Mouse (Mus musculus) thymus, adult 2 months (tissue): ENCODE data around the gene Ebf1. TPM values are rescaled to one million over a fixed set of nuclear protein-coding genes. Genes with fewer than 3 reads are reported as not detected.

Experiments
- DNase-seq: peaks from one replicate; pipeline ENCODE4 v3.0.0; 2021
- H3K27ac ChIP-seq: fragments of 200-500 bp; 2 replicates; pipeline ENCODE4 v1.5.1; 2012; ENCODE audit warnings: low read length, control low read depth; ENCODE audit not compliant: control insufficient read depth, insufficient read depth
- H3K27me3 ChIP-seq: fragments of 200-500 bp; 2 replicates; pipeline ENCODE4 v1.6.1; 2012; ENCODE audit warnings: mild to moderate bottlenecking, low read length, moderate library complexity, mixed read lengths; ENCODE audit not compliant: control insufficient read depth, insufficient read depth
- H3K36me3 ChIP-seq: fragments of 200-500 bp; 2 replicates; pipeline ENCODE4 v1.6.1; 2012; ENCODE audit warnings: mild to moderate bottlenecking, low read length, moderate library complexity; ENCODE audit not compliant: control insufficient read depth, insufficient read depth
- H3K4me1 ChIP-seq: fragments of 200-500 bp; replicated peaks from 2 replicates; pipeline ENCODE4 v1.6.1; 2012; ENCODE audit warnings: low read length; ENCODE audit not compliant: control insufficient read depth, insufficient read depth
- H3K4me3 ChIP-seq: fragments of 200-500 bp; 2 replicates; pipeline ENCODE4 v1.5.1; 2012; ENCODE audit warnings: mild to moderate bottlenecking, low read length, control low read depth, moderate library complexity; ENCODE audit not compliant: control insufficient read depth, insufficient read depth
- CTCF ChIP-seq: fragments of 200-500 bp; IDR thresholded peaks from 2 replicates; pipeline ENCODE4 v1.5.1; 2012; ENCODE audit warnings: mild to moderate bottlenecking, control low read depth, low read length, moderate library complexity, borderline replicate concordance; ENCODE audit not compliant: control insufficient read depth, poor library complexity, insufficient read depth; ENCODE audit errors: extremely low read depth
- POLR2A ChIP-seq: fragments of 200-500 bp; IDR thresholded peaks from 2 replicates; pipeline ENCODE4 v1.6.1; 2012; ENCODE audit warnings: mild to moderate bottlenecking, low read length, control low read depth, moderate library complexity; ENCODE audit not compliant: control insufficient read depth, poor library complexity, insufficient read depth; ENCODE audit errors: extremely low read depth
- WGBS: fragments of 180-500 bp; shearing (Covaris S2); methylation state at CpG from one replicate; pipeline ENCODE4 v1.1.7; 2018; 5-methylcytosine and 5-hydroxymethylcytosine counted together
- polyA plus RNA-seq: library from polyadenylated mRNA; depleted of rRNA; stranded (reverse); fragments of >200 nt; gene quantifications from 2 replicates; pipeline ENCODE4 v1.2.3, GENCODE M21; 2012

Gene Ebf1
- polyA plus RNA-seq, 1 experiment: 4.4 TPM

DNA sequence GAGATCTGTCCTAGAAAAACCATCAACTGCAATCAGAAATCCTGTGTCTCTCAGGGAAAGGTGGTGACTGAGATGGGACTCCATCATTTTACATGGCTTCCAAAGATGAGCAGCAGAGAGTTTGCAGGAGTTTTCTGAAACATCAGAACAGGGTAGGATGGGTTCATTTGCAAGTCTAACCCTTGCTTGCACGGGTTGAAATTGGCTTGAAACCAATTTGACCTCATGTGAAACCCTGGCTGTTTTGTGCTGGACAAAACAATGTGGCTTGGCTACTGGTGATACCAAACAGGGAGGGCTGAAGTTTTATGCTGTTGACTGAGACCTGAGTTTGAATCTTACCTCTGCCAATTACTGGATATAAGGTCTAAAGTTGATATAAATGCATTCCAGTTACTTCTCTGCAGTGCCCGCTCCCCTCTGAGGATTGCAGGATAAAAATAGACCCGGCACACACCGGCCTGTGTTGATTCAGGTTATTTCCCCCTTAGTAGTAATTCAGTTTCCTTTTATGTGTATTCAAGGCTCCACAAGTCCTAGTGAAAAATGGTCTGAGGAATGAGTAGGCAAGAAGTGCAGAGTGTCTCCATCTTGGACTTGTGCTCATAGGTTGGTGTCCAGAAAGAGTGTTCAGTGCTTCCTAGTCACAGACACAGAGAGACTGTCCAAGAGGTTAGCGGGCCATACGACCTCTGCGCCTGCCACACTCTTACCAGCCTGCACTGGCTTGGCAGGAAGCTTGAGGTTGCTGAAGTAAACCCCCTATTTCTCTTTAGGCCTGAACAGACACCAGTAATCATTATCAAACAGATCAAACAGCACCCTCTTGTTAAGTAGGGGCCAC is 147.1 kb downstream of the Ebf1 start:
- no peak for TF ChIP-seq CTCF
- no peak for TF ChIP-seq POLR2A
- Histone ChIP-seq H3K36me3 (no peaks in the 10 kb centered on the region), H3K27ac (no peak overlapping the region), H3K4me1 (no peaks in the 10 kb centered on the region), H3K27me3 (no peaks in the 10 kb centered on the region), H3K4me3 (no peak overlapping the region)
- WGBS: 58% methylated on average over 7 of the region's 7 CpGs
- no peak for DNase-seq

DNA sequence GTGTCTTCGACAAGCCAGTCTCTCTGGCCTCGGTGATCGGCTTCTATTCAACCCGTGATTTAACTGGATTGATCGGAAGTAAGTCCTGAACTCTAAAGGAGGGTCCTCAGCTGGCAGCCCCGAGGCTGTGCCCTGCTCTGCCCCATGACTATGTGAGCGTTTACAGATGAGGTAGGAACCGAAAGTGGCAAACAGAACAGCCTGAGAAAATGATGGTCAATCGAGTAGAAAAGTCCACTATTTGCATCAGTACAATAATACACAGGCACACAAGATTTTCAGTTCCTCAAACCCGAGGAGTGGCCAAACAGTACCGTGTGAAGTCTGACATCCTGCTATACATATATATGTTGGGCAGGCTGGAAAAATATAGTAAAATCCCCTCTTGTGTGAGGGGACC is 147.9 kb downstream of the Ebf1 start:
- H3K4me1 ChIP-seq: no peaks in the 10 kb centered on the region
- no peak for DNase-seq
- TF ChIP-seq POLR2A (no peak), CTCF (no peak)
- H3K4me3 ChIP-seq: no peak overlapping the region
- H3K27me3 ChIP-seq: no peaks in the 10 kb centered on the region
- H3K36me3 ChIP-seq: no peaks in the 10 kb centered on the region
- no peak overlapping the region for H3K27ac ChIP-seq
- WGBS: 85% methylated on average over 11 of the region's 11 CpGs

- DNase-seq: no peak
- H3K4me3 ChIP-seq: no peak overlapping the region
- WGBS: 90% methylated on average over 5 of the region's 5 CpGs
These were observed 149.1 kb downstream of the Ebf1 start for GRCm38 (mm10) chr11:44766246-44766645.

GRCm38 (mm10) chr11:44767322-44767721 is 150.2 kb downstream of the Ebf1 start:
- no peak for TF ChIP-seq CTCF
- no peak for TF ChIP-seq POLR2A
- H3K4me1 ChIP-seq: no peaks in the 10 kb centered on the region
- WGBS: 73% methylated on average over 3 of the region's 3 CpGs
- no peaks in the 10 kb centered on the region for H3K36me3 ChIP-seq
- H3K27me3 ChIP-seq: no peaks in the 10 kb centered on the region
- no peak overlapping the region for H3K27ac ChIP-seq
- DNase-seq: no peak
- H3K4me3 ChIP-seq: no peak overlapping the region

More at GRCm38 (mm10) chr11:44766246-44766645, 149.1 kb downstream of the Ebf1 start:
- TF ChIP-seq POLR2A (no peak), CTCF (no peak)
- no peak overlapping the region for H3K27ac ChIP-seq
- H3K27me3 ChIP-seq: no peaks in the 10 kb centered on the region
- no peaks in the 10 kb centered on the region for H3K36me3 ChIP-seq
- H3K4me1 ChIP-seq: no peaks in the 10 kb centered on the region

GRCm38 (mm10) chr11:44768346-44768745 is 151.2 kb downstream of the Ebf1 start:
- WGBS: 81% methylated on average over 5 of the region's 5 CpGs
- no peak overlapping the region for H3K27ac ChIP-seq

GRCm38 (mm10) chr11:44770989-44771564 is 154.0 kb downstream of the Ebf1 start:
- H3K4me3 ChIP-seq: no peak overlapping the region
- WGBS: 92% methylated on average over 11 of the region's 11 CpGs
- no peaks in the 10 kb centered on the region for H3K4me1 ChIP-seq
- TF ChIP-seq POLR2A (no peak), CTCF (no peak)
- H3K36me3 ChIP-seq: no peaks in the 10 kb centered on the region
- no peaks in the 10 kb centered on the region for H3K27me3 ChIP-seq
- no peak for DNase-seq
- no peak overlapping the region for H3K27ac ChIP-seq

More at GRCm38 (mm10) chr11:44768346-44768745, 151.2 kb downstream of the Ebf1 start:
- Histone ChIP-seq H3K4me1 (no peaks in the 10 kb centered on the region), H3K27me3 (no peaks in the 10 kb centered on the region), H3K4me3 (no peak overlapping the region), H3K36me3 (no peaks in the 10 kb centered on the region)
- no peak for TF ChIP-seq POLR2A
- no peak for DNase-seq
